Mouse (Mus musculus) midbrain, embryonic 16.5 days (tissue): ENCODE data around the gene Tead2. TPM values are rescaled to one million over a fixed set of nuclear protein-coding genes. Genes with fewer than 3 reads are reported as not detected.

Experiments used
- ATAC-seq: fragments of 200-750 bp; cut with Nextera tagmentation; 2 replicates; pipeline ENCODE4 v1.8.0; 2017; ENCODE audit warnings: moderate TSS enrichment
- H3K27ac ChIP-seq: fragments of 300-500 bp; sonication (generic); 2 replicates; pipeline ENCODE4 v1.5.1; 2014; ENCODE audit warnings: mild to moderate bottlenecking, low read length, mixed read lengths
- H3K27me3 ChIP-seq: fragments of 300-500 bp; sonication (generic); 2 replicates; pipeline ENCODE4 v1.6.1; 2014; ENCODE audit warnings: low read depth, low read length, mixed read lengths; ENCODE audit not compliant: control insufficient read depth, insufficient read depth
- H3K36me3 ChIP-seq: fragments of 300-500 bp; sonication (generic); 2 replicates; pipeline ENCODE4 v1.6.1; 2014; ENCODE audit warnings: mild to moderate bottlenecking, low read length, moderate library complexity, mixed read lengths; ENCODE audit not compliant: control insufficient read depth, insufficient read depth
- H3K4me1 ChIP-seq: fragments of 300-500 bp; sonication (generic); 2 replicates; pipeline ENCODE4 v1.6.1; 2014; ENCODE audit warnings: mild to moderate bottlenecking, low read length, mixed read lengths; ENCODE audit not compliant: control insufficient read depth, insufficient read depth
- H3K4me2 ChIP-seq: fragments of 300-500 bp; sonication (generic); 2 replicates; pipeline ENCODE4 v1.6.1; 2014; ENCODE audit warnings: mild to moderate bottlenecking, low read length, mixed read lengths
- H3K4me3 ChIP-seq: fragments of 300-500 bp; sonication (generic); 2 replicates; pipeline ENCODE4 v1.5.1; 2014; ENCODE audit warnings: low read depth, mild to moderate bottlenecking, low read length, moderate library complexity, mixed read lengths
- H3K9ac ChIP-seq: fragments of 300-500 bp; sonication (generic); 2 replicates; pipeline ENCODE4 v1.6.1; 2014; ENCODE audit warnings: low read depth, low read length, mixed read lengths
- H3K9me3 ChIP-seq: fragments of 300-500 bp; sonication (generic); replicated peaks from 2 replicates; pipeline ENCODE4 v1.6.1; 2014; ENCODE audit warnings: mild to moderate bottlenecking, low read length, mixed read lengths; ENCODE audit not compliant: control insufficient read depth, poor library complexity, severe bottlenecking
- WGBS: fragments of 180-500 bp; shearing (Covaris S2); extraction: QIAGEN DNeasy Blood & Tissue Kit; methylation state at CpG from one replicate; pipeline ENCODE4 v1.1.7; 2014; 5-methylcytosine and 5-hydroxymethylcytosine counted together
- polyA plus RNA-seq: library from polyadenylated mRNA; unstranded; fragments of >200 nt; fragmentation: Nextera tagmentation; extraction: Ambion mirVana; gene quantifications from 2 replicates; pipeline ENCODE4 v1.2.1, GENCODE M21; 2015

Tead2 gene
- polyA plus RNA-seq, 1 experiment from 2014 or later = 30.5 TPM

DNA sequence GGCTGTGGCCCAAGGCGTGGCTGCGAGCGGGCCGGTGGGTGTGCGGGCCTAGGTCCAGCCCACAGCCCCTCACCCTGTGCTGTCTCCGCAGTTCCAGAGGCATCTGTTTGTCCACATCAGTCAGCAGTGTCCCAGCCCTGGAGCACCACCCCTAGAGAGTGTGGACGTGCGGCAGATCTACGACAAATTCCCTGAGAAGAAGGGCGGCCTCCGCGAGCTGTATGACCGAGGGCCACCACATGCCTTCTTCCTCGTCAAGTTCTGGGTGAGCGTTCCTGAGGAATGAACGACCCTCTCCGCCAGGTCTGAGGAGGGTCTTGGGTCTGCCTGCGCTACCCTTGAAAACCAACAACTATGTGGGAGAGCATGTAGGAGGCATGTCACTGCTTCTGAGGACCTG is 13.0 kb downstream of the Tead2 start:
- Histone ChIP-seq H3K27me3 (no peaks in the 10 kb centered on the region), H3K27ac (no peak overlapping the region), H3K9me3 (no peaks in the 10 kb centered on the region), H3K9ac (no peak overlapping the region), H3K4me2 (no peak overlapping the region), H3K4me3 (no peak overlapping the region), H3K4me1 (no peaks in the 10 kb centered on the region), H3K36me3 (no peaks in the 10 kb centered on the region)
- no peak for ATAC-seq
- 96% methylated on average over 18 of the region's 18 CpGs for WGBS

- Histone ChIP-seq H3K9ac (no peak overlapping the region), H3K9me3 (no peaks in the 10 kb centered on the region), H3K27me3 (no peaks in the 10 kb centered on the region), H3K4me1 (0 out of 2 replicates have a peak, but pooled peaks cover under 1% of the 10 kb centered on the region), H3K27ac (no peak overlapping the region), H3K4me3 (no peak overlapping the region), H3K36me3 (no peaks in the 10 kb centered on the region), H3K4me2 (no peak overlapping the region)
- ATAC-seq = no peak
- WGBS = 92% methylated on average over 8 of the region's 8 CpGs
Measured at GRCm38 (mm10) chr7:45229046-45229445, 13.5 kb downstream of the Tead2 start.

- ATAC-seq = no peak
- 86% methylated on average over 7 of the region's 7 CpGs for WGBS
- no peak overlapping the region for H3K4me2 ChIP-seq
- 0 out of 2 replicates have a peak, but pooled peaks cover 2% of the 10 kb centered on the region for H3K4me1 ChIP-seq
- no peaks in the 10 kb centered on the region for H3K27me3 ChIP-seq
- H3K9ac ChIP-seq = no peak overlapping the region
- H3K9me3 ChIP-seq = no peaks in the 10 kb centered on the region
- H3K27ac ChIP-seq = no peak overlapping the region
- no peaks in the 10 kb centered on the region for H3K36me3 ChIP-seq
- no peak overlapping the region for H3K4me3 ChIP-seq
Measured at GRCm38 (mm10) chr7:45229459-45230203, 14.1 kb downstream of the Tead2 start.

DNA sequence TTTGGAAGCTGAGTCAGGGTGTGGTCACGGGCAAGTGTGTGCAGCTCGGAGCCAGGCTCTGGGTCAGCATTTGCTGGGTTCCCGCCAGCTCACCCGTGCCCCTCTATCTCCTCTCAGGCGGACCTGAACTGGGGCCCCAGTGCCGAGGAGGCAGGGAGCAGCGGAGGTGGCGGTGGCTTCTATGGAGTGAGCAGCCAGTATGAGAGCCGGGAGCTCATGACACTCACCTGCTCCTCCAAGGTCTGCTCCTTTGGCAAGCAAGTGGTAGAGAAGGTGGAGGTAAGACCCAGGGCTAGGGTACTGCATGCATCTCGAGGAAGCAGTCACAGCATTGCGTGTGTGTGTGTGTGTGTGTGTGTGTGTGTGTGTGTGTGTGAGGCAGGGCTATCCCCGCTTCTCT is 15.6 kb downstream of the Tead2 start:
- ATAC-seq = no peak
- Histone ChIP-seq H3K27me3 (peaks cover 2% of the 10 kb centered on the region; the same call in 1 of the 2 replicates), H3K4me3 (no peak overlapping the region), H3K9me3 (no peaks in the 10 kb centered on the region), H3K27ac (no peak overlapping the region), H3K9ac (no peak overlapping the region), H3K36me3 (no peaks in the 10 kb centered on the region), H3K4me1 (peaks cover 7% of the 10 kb centered on the region; the same call in 1 of the 2 replicates), H3K4me2 (no peak overlapping the region)
- WGBS = 89% methylated on average over 12 of the region's 12 CpGs

GRCm38 (mm10) chr7:45231941-45232340 is 16.4 kb downstream of the Tead2 start:
- Histone ChIP-seq H3K4me3 (no peak overlapping the region), H3K36me3 (no peaks in the 10 kb centered on the region), H3K9me3 (no peaks in the 10 kb centered on the region), H3K4me1 (peaks cover 7% of the 10 kb centered on the region; the same call in 1 of the 2 replicates), H3K27me3 (peaks cover 6% of the 10 kb centered on the region; the same call in 1 of the 2 replicates), H3K9ac (no peak overlapping the region), H3K27ac (no peak overlapping the region), H3K4me2 (no peak overlapping the region)
- ATAC-seq = no peak
- 87% methylated on average over 11 of the region's 11 CpGs for WGBS

- Histone ChIP-seq H3K27me3 (peaks cover 7% of the 10 kb centered on the region), H3K4me1 (peaks cover 7% of the 10 kb centered on the region; the same call in 1 of the 2 replicates), H3K27ac (no peak overlapping the region), H3K4me2 (no peak overlapping the region), H3K9me3 (no peaks in the 10 kb centered on the region), H3K36me3 (no peaks in the 10 kb centered on the region), H3K9ac (no peak overlapping the region), H3K4me3 (no peak overlapping the region)
- 64% methylated on average over 13 of the region's 13 CpGs for WGBS
- ATAC-seq = no peak
Measured at GRCm38 (mm10) chr7:45232716-45233465, 17.3 kb downstream of the Tead2 start.

GRCm38 (mm10) chr7:45233580-45234332 is 18.2 kb downstream of the Tead2 start:
- no peak for ATAC-seq
- H3K4me2 ChIP-seq = peak overlapping the region; percentile 31; the same call in 1 of the 2 replicates
- no peak overlapping the region for H3K27ac ChIP-seq
- H3K4me1 ChIP-seq = peaks cover 7% of the 10 kb centered on the region; the same call in 1 of the 2 replicates
- peaks cover 15% of the 10 kb centered on the region for H3K27me3 ChIP-seq
- H3K9ac ChIP-seq = no peak overlapping the region
- H3K9me3 ChIP-seq = no peaks in the 10 kb centered on the region
- H3K36me3 ChIP-seq = no peaks in the 10 kb centered on the region
- H3K4me3 ChIP-seq = no peak overlapping the region
- WGBS = 23% methylated on average over 19 of the region's 20 CpGs

- WGBS = 7% methylated on average over 29 of the region's 29 CpGs
- Histone ChIP-seq H3K4me1 (peaks cover 7% of the 10 kb centered on the region; the same call in 1 of the 2 replicates), H3K9me3 (no peaks in the 10 kb centered on the region), H3K27me3 (peaks cover 20% of the 10 kb centered on the region), H3K36me3 (no peaks in the 10 kb centered on the region), H3K4me3 (no peak overlapping the region), H3K27ac (no peak overlapping the region), H3K9ac (no peak overlapping the region), H3K4me2 (peak overlapping the region; percentile 31; the same call in 1 of the 2 replicates)
- ATAC-seq = no peak
Measured at GRCm38 (mm10) chr7:45234333-45234841, 18.8 kb downstream of the Tead2 start.
